Mouse (Mus musculus): Measurements from ENCODE around the gene Thap7.

- no peak for TF ChIP-seq CTCF (IDR thresholded peaks at IDR 0.05)
- TF ChIP-seq EP300 (IDR thresholded peaks at IDR 0.05) = no peak
These were observed 21.9 kb upstream of the Thap7 start for GRCm38 (mm10) chr16:17552837-17553236.

Data from lung, postnatal 0 days (tissue).